Mouse (Mus musculus) midbrain, embryonic 15.5 days (tissue): ENCODE measurements around the gene Acaa1a. TPM values are rescaled to one million over a fixed set of nuclear protein-coding genes. Genes with fewer than 3 reads are reported as not detected.

Source experiments
- ATAC-seq: fragments of 200-750 bp; cut with Nextera tagmentation; replicated peaks from 2 replicates; pipeline ENCODE4 v1.8.0; 2017; ENCODE audit warnings: moderate TSS enrichment
- H3K27ac ChIP-seq: fragments of 300-500 bp; sonication (generic); 2 replicates; pipeline ENCODE4 v1.5.1; 2015; ENCODE audit warnings: mild to moderate bottlenecking, inconsistent platforms
- H3K27me3 ChIP-seq: fragments of 300-500 bp; sonication (generic); replicated peaks from 2 replicates; pipeline ENCODE4 v1.6.1; 2015; ENCODE audit warnings: inconsistent platforms
- H3K36me3 ChIP-seq: fragments of 300-500 bp; sonication (generic); replicated peaks from 2 replicates; pipeline ENCODE4 v1.6.1; 2015; ENCODE audit warnings: inconsistent platforms
- H3K4me1 ChIP-seq: fragments of 300-500 bp; sonication (generic); 2 replicates; pipeline ENCODE4 v1.6.1; 2015; ENCODE audit warnings: inconsistent platforms
- H3K4me2 ChIP-seq: fragments of 300-500 bp; sonication (generic); 2 replicates; pipeline ENCODE4 v1.6.1; 2015; ENCODE audit warnings: inconsistent platforms, mild to moderate bottlenecking, moderate library complexity
- H3K4me3 ChIP-seq: fragments of 300-500 bp; sonication (generic); 2 replicates; pipeline ENCODE4 v1.5.1; 2015; ENCODE audit warnings: mild to moderate bottlenecking, inconsistent platforms
- H3K9ac ChIP-seq: fragments of 300-500 bp; sonication (generic); 2 replicates; pipeline ENCODE4 v1.6.1; 2015; ENCODE audit warnings: mild to moderate bottlenecking, inconsistent platforms
- H3K9me3 ChIP-seq: fragments of 300-500 bp; sonication (generic); 2 replicates; pipeline ENCODE4 v1.6.1; 2016; ENCODE audit warnings: inconsistent platforms
- WGBS: fragments of 180-500 bp; shearing (Covaris S2); methylation state at CpG from one replicate; pipeline ENCODE4 v1.1.7; 2015; ENCODE audit warnings: mixed read lengths; 5-methylcytosine and 5-hydroxymethylcytosine counted together
- polyA plus RNA-seq: library from polyadenylated mRNA; unstranded; fragments of >200 nt; fragmentation: Nextera tagmentation; extraction: Ambion mirVana; gene quantifications from 2 replicates; pipeline ENCODE4 v1.2.1, GENCODE M21; 2015

Gene Acaa1a
- polyA plus RNA-seq, 1 experiment from 2014 or later, result 120 TPM

GRCm38 (mm10) chr9:119342728-119343127, 3.3 kb downstream of the Acaa1a start:
- Histone ChIP-seq H3K27me3 (peaks cover 9% of the 10 kb centered on the region), H3K27ac (no peak overlapping the region), H3K4me2 (peak overlapping the region; percentile 86), H3K4me1 (peaks cover 32% of the 10 kb centered on the region), H3K4me3 (peak overlapping the region; percentile 94), H3K36me3 (peaks cover 22% of the 10 kb centered on the region), H3K9me3 (no peaks in the 10 kb centered on the region), H3K9ac (no peak overlapping the region)
- 93% methylated on average over 7 of the region's 7 CpGs for WGBS
- no peak for ATAC-seq

DNA sequence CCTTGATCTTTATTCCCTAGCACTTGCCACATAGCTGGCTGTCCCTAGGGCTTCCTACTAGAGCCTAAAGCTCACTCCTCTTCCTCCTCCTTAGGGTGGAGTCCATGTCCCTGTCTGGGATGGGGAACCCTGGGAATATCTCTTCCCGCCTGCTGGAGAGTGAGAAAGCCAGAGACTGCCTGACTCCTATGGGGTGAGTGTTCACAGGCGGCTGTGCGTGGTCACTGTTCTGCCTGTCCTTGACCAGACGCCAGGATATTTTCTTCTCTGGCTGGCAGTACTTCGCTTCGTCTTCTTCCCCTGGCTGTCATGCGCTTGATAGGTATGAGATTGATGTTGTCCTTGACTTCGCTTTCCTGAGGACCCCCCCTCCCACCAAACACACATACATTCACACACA, 6.9 kb downstream of the Acaa1a start:
- Histone ChIP-seq H3K27ac (no peak overlapping the region), H3K9me3 (no peaks in the 10 kb centered on the region), H3K4me2 (no peak overlapping the region), H3K4me1 (peaks cover 15% of the 10 kb centered on the region), H3K4me3 (no peak overlapping the region), H3K36me3 (peaks cover 36% of the 10 kb centered on the region), H3K9ac (no peak overlapping the region), H3K27me3 (no peaks in the 10 kb centered on the region)
- whole genome bisulfite sequencing, result 95% methylated on average over 8 of the region's 8 CpGs
- ATAC-seq, result no peak

- Histone ChIP-seq H3K9ac (no peak overlapping the region), H3K9me3 (no peaks in the 10 kb centered on the region), H3K4me2 (no peak overlapping the region), H3K4me1 (no peaks in the 10 kb centered on the region), H3K36me3 (peaks cover 23% of the 10 kb centered on the region), H3K27me3 (no peaks in the 10 kb centered on the region), H3K27ac (no peak overlapping the region), H3K4me3 (no peak overlapping the region)
- no peak for ATAC-seq
- 90% methylated on average over 3 of the region's 3 CpGs for WGBS
Measured at GRCm38 (mm10) chr9:119350531-119350930, 11.1 kb downstream of the Acaa1a start.

DNA sequence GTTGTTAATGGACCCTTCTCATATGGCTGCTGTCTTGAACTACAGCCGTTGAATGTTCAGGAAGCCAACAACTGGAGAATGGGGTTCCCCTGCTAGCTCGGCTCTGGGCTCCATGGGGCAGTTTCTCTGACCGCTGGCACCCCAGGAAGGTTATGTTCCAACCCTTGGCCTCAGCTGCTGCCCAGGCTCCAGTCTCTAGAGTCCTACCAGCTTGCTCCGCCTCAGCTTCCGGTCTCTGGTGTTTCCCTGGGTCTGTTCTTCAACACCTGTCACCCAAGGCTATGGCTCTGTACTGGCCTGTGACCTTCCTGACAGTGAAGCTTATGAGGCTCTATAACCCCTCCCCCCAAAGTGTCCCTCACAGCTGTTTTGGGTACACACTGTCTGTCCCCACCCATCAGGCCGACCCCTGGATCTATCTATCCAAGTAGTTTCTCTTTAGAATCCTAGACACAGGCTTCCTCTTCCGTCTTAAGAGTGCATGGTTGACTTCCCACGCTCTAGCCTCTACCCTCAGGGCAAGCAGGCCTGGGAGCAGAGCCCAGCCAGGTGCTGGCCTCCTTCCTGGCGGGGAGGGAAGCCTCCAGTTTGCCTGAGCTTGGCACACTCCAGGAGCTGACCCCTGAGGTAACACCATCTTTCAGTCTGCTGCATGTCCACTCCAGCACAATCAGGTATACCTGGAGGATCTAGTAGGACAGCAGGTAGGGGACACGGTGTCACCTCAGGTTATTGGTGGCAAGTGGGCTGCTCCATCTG, 11.7 kb downstream of the Acaa1a start:
- no peak for ATAC-seq
- Histone ChIP-seq H3K4me2 (no peak overlapping the region), H3K36me3 (peaks cover 19% of the 10 kb centered on the region), H3K9me3 (no peaks in the 10 kb centered on the region), H3K9ac (no peak overlapping the region), H3K4me1 (no peaks in the 10 kb centered on the region), H3K27me3 (no peaks in the 10 kb centered on the region), H3K27ac (no peak overlapping the region), H3K4me3 (no peak overlapping the region)
- WGBS, result 92% methylated on average over 10 of the region's 10 CpGs

GRCm38 (mm10) chr9:119352060-119352459, 12.6 kb downstream of the Acaa1a start:
- H3K9me3 ChIP-seq, result no peaks in the 10 kb centered on the region
- no peak overlapping the region for H3K27ac ChIP-seq
- 0 out of 2 replicates have a peak, but pooled peaks have one; percentile 61 for ATAC-seq
- H3K4me2 ChIP-seq, result no peak overlapping the region
- no peak overlapping the region for H3K4me3 ChIP-seq
- H3K36me3 ChIP-seq, result peaks cover 14% of the 10 kb centered on the region
- no peak overlapping the region for H3K9ac ChIP-seq
- H3K27me3 ChIP-seq, result no peaks in the 10 kb centered on the region
- no peaks in the 10 kb centered on the region for H3K4me1 ChIP-seq
- WGBS, result 17% methylated on average over 4 of the region's 4 CpGs

GRCm38 (mm10) chr9:119353926-119354325, 14.4 kb downstream of the Acaa1a start:
- Histone ChIP-seq H3K9ac (no peak overlapping the region), H3K27me3 (no peaks in the 10 kb centered on the region), H3K4me2 (no peak overlapping the region), H3K27ac (no peak overlapping the region), H3K4me3 (no peak overlapping the region), H3K9me3 (no peaks in the 10 kb centered on the region), H3K4me1 (peaks cover 7% of the 10 kb centered on the region; the same call in 1 of the 2 replicates), H3K36me3 (peaks cover 6% of the 10 kb centered on the region; the same call in 1 of the 2 replicates)
- ATAC-seq, result no peak
- WGBS, result 80% methylated on average over 6 of the region's 6 CpGs

- Histone ChIP-seq H3K4me3 (no peak overlapping the region), H3K27ac (no peak overlapping the region), H3K9ac (no peak overlapping the region), H3K4me2 (no peak overlapping the region), H3K4me1 (peaks cover 7% of the 10 kb centered on the region; the same call in 1 of the 2 replicates), H3K27me3 (no peaks in the 10 kb centered on the region), H3K9me3 (no peaks in the 10 kb centered on the region), H3K36me3 (no peaks in the 10 kb centered on the region)
- no peak for ATAC-seq
- WGBS, result 85% methylated on average over 6 of the region's 6 CpGs
Measured at GRCm38 (mm10) chr9:119355943-119356342, 16.5 kb downstream of the Acaa1a start.

- H3K4me1 ChIP-seq, result peaks cover 7% of the 10 kb centered on the region; the same call in 1 of the 2 replicates
- no peak within 1 kb of the TSS for H3K27ac ChIP-seq
- WGBS, result 2% methylated on average over 63 of the region's 65 CpGs
- H3K9ac ChIP-seq, result peak within 1 kb of the TSS; percentile 65
- H3K4me2 ChIP-seq, result peak within 1 kb of the TSS; percentile 91
- peak; percentile 88 for ATAC-seq
- H3K9me3 ChIP-seq, result no peaks in the 10 kb centered on the region
- H3K27me3 ChIP-seq, result no peaks in the 10 kb centered on the region
- H3K4me3 ChIP-seq, result peak within 1 kb of the TSS; percentile 74
- H3K36me3 ChIP-seq, result no peaks in the 10 kb centered on the region
Measured at GRCm38 (mm10) chr9:119357331-119358057, 18.0 kb downstream of the Acaa1a start, which contains the start of gene Xylb. Gene Xylb, plus strand, starts transcription at chr9:119357381.

GRCm38 (mm10) chr9:119358058-119358429, 18.6 kb downstream of the Acaa1a start:
- Histone ChIP-seq H3K9ac (no peak overlapping the region), H3K27ac (no peak overlapping the region)
- no peak for ATAC-seq

GRCm38 (mm10) chr9:119361416-119361815, 21.9 kb downstream of the Acaa1a start:
- Histone ChIP-seq H3K9ac (no peak overlapping the region), H3K4me1 (peaks cover 7% of the 10 kb centered on the region; the same call in 1 of the 2 replicates), H3K9me3 (no peaks in the 10 kb centered on the region), H3K27me3 (no peaks in the 10 kb centered on the region), H3K4me2 (no peak overlapping the region), H3K36me3 (no peaks in the 10 kb centered on the region), H3K27ac (no peak overlapping the region), H3K4me3 (no peak overlapping the region)
- ATAC-seq, result no peak
- 94% methylated on average over 5 of the region's 5 CpGs for WGBS

More at GRCm38 (mm10) chr9:119358058-119358429, 18.6 kb downstream of the Acaa1a start:
- Histone ChIP-seq H3K9me3 (no peaks in the 10 kb centered on the region), H3K4me2 (peak overlapping the region; percentile 91), H3K27me3 (no peaks in the 10 kb centered on the region), H3K4me1 (peaks cover 7% of the 10 kb centered on the region; the same call in 1 of the 2 replicates), H3K36me3 (no peaks in the 10 kb centered on the region), H3K4me3 (peak overlapping the region; percentile 74)
- WGBS, result 33% methylated on average over 9 of the region's 9 CpGs

DNA sequence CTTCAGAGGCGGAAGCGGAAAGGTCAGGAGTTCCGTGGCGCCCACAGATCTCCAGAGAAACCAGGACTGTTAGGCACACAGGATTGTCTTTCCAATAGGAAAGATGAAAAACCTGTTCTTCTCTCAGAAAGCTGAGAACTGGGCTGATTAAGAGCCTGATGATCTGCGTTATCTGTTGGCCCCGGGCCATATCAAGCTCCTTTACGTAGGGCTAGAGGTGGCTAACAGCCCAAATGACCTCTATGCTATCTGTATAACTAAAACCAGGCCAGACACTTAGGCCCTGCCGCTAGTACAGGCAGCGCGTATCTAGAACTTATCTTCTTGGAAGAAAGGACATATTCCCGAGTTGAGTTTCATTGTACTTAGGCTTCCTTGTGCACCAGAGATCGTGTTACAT, 23.8 kb downstream of the Acaa1a start:
- H3K9me3 ChIP-seq, result no peaks in the 10 kb centered on the region
- H3K4me3 ChIP-seq, result no peak overlapping the region
- H3K27me3 ChIP-seq, result no peaks in the 10 kb centered on the region
- ATAC-seq, result no peak
- no peak overlapping the region for H3K27ac ChIP-seq
- 88% methylated on average over 12 of the region's 12 CpGs for WGBS
- H3K4me2 ChIP-seq, result no peak overlapping the region
- H3K36me3 ChIP-seq, result no peaks in the 10 kb centered on the region
- H3K4me1 ChIP-seq, result no peaks in the 10 kb centered on the region
- H3K9ac ChIP-seq, result no peak overlapping the region

DNA sequence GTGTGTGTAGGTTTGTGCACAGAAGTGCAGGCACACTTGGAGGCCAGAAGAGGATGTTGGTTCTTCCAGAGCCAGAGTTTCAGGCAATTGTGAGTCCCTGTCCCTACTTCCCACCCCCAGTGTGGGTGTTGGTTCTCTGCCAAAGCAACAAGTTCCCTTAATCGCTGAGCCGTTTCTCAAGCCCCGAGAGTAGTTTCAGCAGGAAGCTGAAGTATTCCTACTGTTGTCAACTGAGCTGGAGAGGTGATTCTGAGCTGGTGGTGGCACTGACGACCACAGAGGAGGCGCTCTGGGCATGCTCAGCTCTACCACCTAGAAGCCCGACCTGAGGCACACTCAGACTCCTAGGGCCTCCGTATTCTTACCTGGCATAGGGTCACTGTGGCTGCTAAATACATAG, 25.8 kb downstream of the Acaa1a start, which contains the start of gene Slc22a14:
TSS of gene Slc22a14 (minus strand) at position 270 of the 400 bp plus-strand sequence.
- no peaks in the 10 kb centered on the region for H3K9me3 ChIP-seq
- H3K27ac ChIP-seq, result no peak within 1 kb of the TSS
- no peaks in the 10 kb centered on the region for H3K36me3 ChIP-seq
- H3K9ac ChIP-seq, result no peak within 1 kb of the TSS
- H3K4me3 ChIP-seq, result no peak within 1 kb of the TSS
- H3K4me2 ChIP-seq, result no peak within 1 kb of the TSS
- H3K4me1 ChIP-seq, result no peaks in the 10 kb centered on the region
- no peaks in the 10 kb centered on the region for H3K27me3 ChIP-seq
- WGBS, result 78% methylated on average over 7 of the region's 7 CpGs
- ATAC-seq, result no peak
